Mouse (Mus musculus) heart, embryonic 13.5 days (tissue): ENCODE measurements at regions not wholly inside any gene's neighbourhood (a gene's known extent, or its start where the extent isn't known, plus 50 kb on each side); places are given as distances from the start of the nearest gene placed in this dataset.
"Not testable (repeated sequence)": the region's sequence is repeated elsewhere in the genome, so short reads cannot be mapped to it uniquely, and the experiment has no call there.

Experiments used
- ATAC-seq: fragments of 200-750 bp; cut with Nextera tagmentation; 2 replicates; pipeline ENCODE4 v1.8.0; 2017; ENCODE audit warnings: moderate TSS enrichment; ENCODE audit not compliant: insufficient number of reproducible peaks, low FRiP score, low TSS enrichment; ENCODE audit errors: extremely low read depth
- H3K27ac ChIP-seq: fragments of 300-500 bp; sonication (generic); replicated peaks from 2 replicates; pipeline ENCODE4 v1.5.1; 2015; ENCODE audit warnings: moderate library complexity, mild to moderate bottlenecking, inconsistent platforms
- H3K27me3 ChIP-seq: fragments of 300-500 bp; sonication (generic); replicated peaks from 2 replicates; pipeline ENCODE4 v1.6.1; 2015; ENCODE audit warnings: mild to moderate bottlenecking, inconsistent platforms
- H3K36me3 ChIP-seq: fragments of 300-500 bp; sonication (generic); 2 replicates; pipeline ENCODE4 v1.6.1; 2015; ENCODE audit warnings: mild to moderate bottlenecking, inconsistent platforms
- H3K4me1 ChIP-seq: fragments of 300-500 bp; sonication (generic); 2 replicates; pipeline ENCODE4 v1.6.1; 2015; ENCODE audit warnings: inconsistent platforms
- H3K4me2 ChIP-seq: fragments of 300-500 bp; sonication (generic); 2 replicates; pipeline ENCODE4 v1.6.1; 2015; ENCODE audit warnings: inconsistent platforms, mild to moderate bottlenecking, moderate library complexity
- H3K4me3 ChIP-seq: fragments of 300-500 bp; sonication (generic); 2 replicates; pipeline ENCODE4 v1.5.1; 2015; ENCODE audit warnings: moderate library complexity, mild to moderate bottlenecking, inconsistent platforms
- H3K9ac ChIP-seq: fragments of 300-500 bp; sonication (generic); 2 replicates; pipeline ENCODE4 v1.6.1; 2015; ENCODE audit warnings: inconsistent platforms, mild to moderate bottlenecking, moderate library complexity
- H3K9me3 ChIP-seq: fragments of 300-500 bp; sonication (generic); 2 replicates; pipeline ENCODE4 v1.6.1; 2016; ENCODE audit warnings: inconsistent platforms
- WGBS: fragments of 180-500 bp; shearing (Covaris S2); methylation state at CpG from one replicate; pipeline ENCODE4 v1.1.7; 2015; ENCODE audit warnings: mixed read lengths; 5-methylcytosine and 5-hydroxymethylcytosine counted together

GRCm38 (mm10) chr10:118947724-118948123, 77.7 kb upstream of the Dyrk2 start:
- Histone ChIP-seq H3K4me1 (peaks cover 16% of the 10 kb centered on the region), H3K27me3 (peaks cover 3% of the 10 kb centered on the region), H3K9ac (no peak overlapping the region), H3K36me3 (no peaks in the 10 kb centered on the region), H3K27ac (no peak overlapping the region), H3K4me2 (peak overlapping the region; percentile 17; the same call in 1 of the 2 replicates), H3K9me3 (no peaks in the 10 kb centered on the region), H3K4me3 (no peak overlapping the region)
- no peak for ATAC-seq
- WGBS, result 49% methylated on average over 6 of the region's 6 CpGs

GRCm38 (mm10) chr10:118947016-118947674, 77.1 kb upstream of the Dyrk2 start:
- no peak for ATAC-seq
- H3K4me2 ChIP-seq, result peak overlapping the region; percentile 17; the same call in 1 of the 2 replicates
- peaks cover 16% of the 10 kb centered on the region for H3K4me1 ChIP-seq
- H3K27me3 ChIP-seq, result peaks cover 3% of the 10 kb centered on the region
- H3K36me3 ChIP-seq, result no peaks in the 10 kb centered on the region
- H3K4me3 ChIP-seq, result no peak overlapping the region
- H3K9me3 ChIP-seq, result no peaks in the 10 kb centered on the region
- no peak overlapping the region for H3K9ac ChIP-seq
- WGBS, result 62% methylated on average over 9 of the region's 9 CpGs
- no peak overlapping the region for H3K27ac ChIP-seq

GRCm38 (mm10) chr10:118927316-118927715, 57.3 kb upstream of the Dyrk2 start:
- H3K4me1 ChIP-seq, result peaks cover 9% of the 10 kb centered on the region; the same call in 1 of the 2 replicates
- WGBS, result 87% methylated on average over 12 of the region's 12 CpGs
- no peak overlapping the region for H3K9ac ChIP-seq
- no peak overlapping the region for H3K4me3 ChIP-seq
- H3K36me3 ChIP-seq, result no peaks in the 10 kb centered on the region
- peaks cover 8% of the 10 kb centered on the region; the same call in 1 of the 2 replicates for H3K9me3 ChIP-seq
- no peak overlapping the region for H3K27ac ChIP-seq
- ATAC-seq, result no peak
- no peak overlapping the region for H3K4me2 ChIP-seq
- peaks cover 12% of the 10 kb centered on the region; the same call in 1 of the 2 replicates for H3K27me3 ChIP-seq

GRCm38 (mm10) chr10:118923473-118924185, 53.6 kb upstream of the Dyrk2 start:
- Histone ChIP-seq H3K36me3 (no peaks in the 10 kb centered on the region), H3K27me3 (peaks cover 17% of the 10 kb centered on the region), H3K27ac (no peak overlapping the region), H3K9ac (no peak overlapping the region), H3K4me2 (no peak overlapping the region), H3K4me1 (peaks cover 9% of the 10 kb centered on the region; the same call in 1 of the 2 replicates), H3K4me3 (no peak overlapping the region), H3K9me3 (no peaks in the 10 kb centered on the region)
- 48% methylated on average over 15 of the region's 15 CpGs for WGBS
- no peak for ATAC-seq

- H3K9ac ChIP-seq, H3K36me3 ChIP-seq, H3K4me1 ChIP-seq, H3K4me3 ChIP-seq, ATAC-seq, H3K4me2 ChIP-seq, H3K27me3 ChIP-seq, H3K27ac ChIP-seq, H3K9me3 ChIP-seq: not testable (repeated sequence)
Measured at GRCm38 (mm10) chr10:118922120-118922519, 52.1 kb upstream of the Dyrk2 start.
